Comparison of ENCODE assay signal across 21 mouse cellular contexts in genomic region chr2:168195721-168196120, GRCm38 (mm10).
"Had no signal": no experiment of that assay in that cellular context is flagged by ENCODE, and none has a peak within 500 bp of the region (broad histone marks: within the 10 kb centered on the region; RNA-seq: fewer than 3 reads in every experiment).

No protein-coding gene starts in this region.

- H3K4me2 ChIP-seq: limb, embryonic 12.5 days; limb, embryonic 15.5 days; liver, embryonic 11.5 days; liver, embryonic 15.5 days; neural tube, embryonic 12.5 days; neural tube, embryonic 15.5 days had no signal

- H3K9me3 ChIP-seq: limb, embryonic 12.5 days; limb, embryonic 15.5 days; liver, embryonic 15.5 days; neural tube, embryonic 12.5 days; neural tube, embryonic 15.5 days had no signal

- H3K36me3 ChIP-seq: neural tube, embryonic 15.5 days had no signal

- H3K4me3 ChIP-seq: limb, embryonic 12.5 days; limb, embryonic 15.5 days; liver, embryonic 15.5 days; neural tube, embryonic 12.5 days; neural tube, embryonic 15.5 days had no signal

- H3K27ac ChIP-seq: limb, embryonic 12.5 days; limb, embryonic 15.5 days; liver, embryonic 15.5 days; neural tube, embryonic 12.5 days; neural tube, embryonic 15.5 days; stomach, postnatal 0 days had no signal

- H3K9ac ChIP-seq: limb, embryonic 12.5 days; limb, embryonic 15.5 days; liver, embryonic 15.5 days; neural tube, embryonic 12.5 days; neural tube, embryonic 15.5 days had no signal

- DNase-seq: kidney, adult 9 months; kidney, postnatal 14 days; kidney, postnatal 4 days; left cerebral cortex, postnatal 4 days; lung, adult 2 months; lung, postnatal 14 days; lung, postnatal 4 days; midbrain, embryonic 14.5 days; right cerebral cortex, adult 18-20 months; right cerebral cortex, postnatal 14 days; right cerebral cortex, postnatal 4 days; thymus, adult 2 months; thymus, postnatal 14 days; thymus, postnatal 4 days had no signal

- H3K27me3 ChIP-seq: limb, embryonic 12.5 days; limb, embryonic 15.5 days; liver, embryonic 15.5 days; neural tube, embryonic 12.5 days; neural tube, embryonic 15.5 days had no signal
